Mouse (Mus musculus) urinary bladder, postnatal 25 days (tissue): ENCODE data around the gene Scaf1.

Source experiments
- DNase-seq: peaks from one replicate; pipeline ENCODE4 v3.0.0; 2022; ENCODE audit warnings: low spot score

The Scaf1 gene

DNA sequence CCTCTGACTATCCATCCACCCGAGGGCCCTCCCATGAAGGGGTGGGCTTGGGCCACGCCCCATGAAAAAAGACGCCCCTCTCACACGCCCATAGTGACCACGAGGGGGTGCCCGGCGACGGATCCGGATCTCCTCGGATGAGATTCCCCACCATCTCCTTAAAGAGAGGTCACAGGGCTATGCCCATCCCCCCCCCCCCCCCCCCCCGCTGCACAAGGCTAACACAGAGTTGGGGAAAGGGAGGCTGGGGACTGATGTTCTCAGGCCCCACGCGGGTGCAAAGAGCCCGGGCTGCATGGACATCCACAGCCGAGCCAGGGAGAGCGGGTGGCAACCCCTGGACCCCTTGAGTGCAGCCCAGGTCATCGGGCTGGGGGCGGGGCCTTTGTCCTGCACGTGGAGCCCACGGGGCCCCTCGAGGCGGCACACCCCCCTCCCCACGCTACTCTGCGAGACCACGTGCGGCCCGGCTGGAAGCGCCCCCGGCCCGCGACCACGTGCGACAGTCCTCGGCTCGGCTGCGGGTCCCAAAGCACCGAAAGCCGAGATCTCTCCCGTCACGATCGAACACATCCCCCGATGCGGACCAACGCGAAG lies 30.5 kb downstream of the Scaf1 start:
- DNase-seq, result peak; percentile 63

DNA sequence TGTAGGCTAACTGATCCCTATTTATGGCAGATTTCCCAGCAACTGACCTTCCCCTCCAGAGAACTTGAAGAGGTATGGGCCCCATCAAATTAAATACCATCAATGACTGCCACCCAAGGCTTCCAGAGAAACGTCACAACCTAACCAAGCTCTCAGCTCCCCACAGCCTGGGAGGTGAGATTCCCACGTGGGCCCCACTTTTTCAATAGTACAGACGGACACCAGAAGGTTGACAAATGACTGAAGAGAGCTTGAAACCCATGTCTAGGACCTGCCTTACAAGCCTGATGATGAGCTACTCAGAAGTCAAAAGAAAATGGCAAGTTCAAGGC lies 31.4 kb downstream of the Scaf1 start:
- DNase-seq, result no peak

DNA sequence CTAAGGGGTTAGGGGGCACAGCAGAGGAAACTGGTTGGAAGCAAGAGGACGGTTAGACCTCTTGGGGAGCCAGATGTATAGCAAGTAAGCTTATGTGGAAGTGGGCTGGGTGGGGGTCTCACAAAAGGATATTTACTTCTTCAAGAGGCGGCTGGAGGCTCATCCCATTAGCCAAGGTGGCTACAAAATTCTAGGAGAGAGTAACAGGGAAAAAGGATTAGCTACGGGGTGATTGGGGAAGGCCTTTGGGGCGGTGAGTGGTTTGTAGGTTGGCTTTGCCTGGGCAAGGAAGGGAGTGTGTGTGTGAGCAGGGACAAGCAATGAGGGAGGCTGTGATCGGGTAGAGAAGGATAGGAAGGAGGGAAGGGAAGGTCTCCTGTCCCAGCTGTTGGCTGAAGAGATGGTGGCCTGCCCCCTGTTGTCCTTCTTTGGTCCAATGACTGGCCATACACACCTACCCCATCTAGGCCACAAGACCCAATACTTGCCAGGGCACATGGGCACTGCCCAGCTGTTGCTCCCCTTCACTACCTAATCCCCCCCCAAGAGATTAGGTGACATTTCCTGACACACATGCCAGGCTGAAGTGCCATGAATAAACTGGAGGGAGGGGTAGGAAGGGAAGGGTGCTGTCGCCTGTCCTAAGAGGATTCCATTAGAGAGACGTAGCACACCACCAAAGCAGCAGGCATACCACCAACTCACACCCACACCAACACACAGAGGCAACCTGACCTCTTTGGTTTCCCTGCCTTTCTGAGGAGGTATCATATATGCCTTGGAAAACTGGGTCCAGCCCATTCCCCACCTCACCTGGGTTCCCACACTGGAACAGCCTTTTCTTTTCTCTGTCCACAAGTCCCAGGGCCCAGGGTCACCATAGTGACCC lies 32.0 kb downstream of the Scaf1 start:
- no peak for DNase-seq

DNA sequence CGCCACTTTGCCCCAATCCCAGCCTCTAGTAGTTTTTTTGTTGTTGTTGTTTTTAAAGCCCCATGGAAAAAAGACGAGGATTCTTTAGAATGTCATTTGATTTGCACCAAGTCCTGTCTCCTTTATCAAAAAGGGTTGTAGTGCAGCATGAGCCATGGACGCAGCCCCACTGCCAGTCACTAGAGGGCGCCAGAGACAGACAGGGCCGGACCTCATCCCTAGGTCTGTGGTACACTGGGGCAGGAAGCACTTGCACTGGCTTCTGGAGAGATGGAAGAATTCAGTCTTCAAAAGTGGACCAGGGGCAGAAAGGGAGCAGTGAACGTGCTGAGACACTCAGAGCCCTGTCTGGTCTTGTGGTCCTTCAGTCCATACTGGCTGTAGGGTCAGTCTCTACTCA lies 33.1 kb downstream of the Scaf1 start:
- DNase-seq, result peak; percentile 89

DNA sequence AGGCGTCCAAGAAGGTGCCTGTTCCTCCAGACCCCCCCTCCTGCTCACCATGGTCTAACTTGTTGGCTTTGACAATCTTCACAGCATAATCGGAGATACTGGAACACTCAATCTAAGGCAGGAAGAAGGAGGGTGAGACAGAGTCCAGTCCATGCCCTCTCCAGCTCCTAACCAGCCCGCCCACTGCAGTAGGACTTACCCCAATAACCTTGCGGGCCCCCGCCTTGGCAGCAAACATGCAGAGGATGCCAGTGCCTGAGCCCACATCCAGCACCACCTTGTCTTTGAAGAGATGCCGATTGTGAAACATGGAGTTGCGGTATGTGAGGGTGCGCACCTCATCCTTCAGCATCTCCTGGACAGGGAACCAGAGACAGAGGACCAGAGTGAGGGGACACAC lies 34.6 kb downstream of the Scaf1 start:
- DNase-seq, result no peak

DNA sequence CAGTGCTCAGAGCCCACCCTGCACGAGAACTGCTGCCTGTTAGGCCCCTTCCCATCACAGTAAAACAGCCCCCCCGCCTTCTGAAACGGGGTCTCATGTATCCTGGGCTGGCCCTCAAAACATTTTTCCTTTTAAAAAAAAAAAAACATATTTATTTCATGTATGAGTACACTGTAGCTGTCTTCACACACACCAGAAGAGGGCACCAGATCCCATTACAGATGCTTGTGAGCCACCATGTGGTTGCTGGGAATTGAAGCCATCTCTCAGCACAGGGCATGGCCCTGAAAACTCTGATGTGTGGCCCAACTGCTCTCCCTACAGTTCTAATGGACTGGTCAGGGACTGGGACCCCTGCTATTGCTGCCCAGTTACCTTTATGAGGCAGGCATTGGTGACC lies 37.9 kb downstream of the Scaf1 start:
- DNase-seq, result no peak

DNA sequence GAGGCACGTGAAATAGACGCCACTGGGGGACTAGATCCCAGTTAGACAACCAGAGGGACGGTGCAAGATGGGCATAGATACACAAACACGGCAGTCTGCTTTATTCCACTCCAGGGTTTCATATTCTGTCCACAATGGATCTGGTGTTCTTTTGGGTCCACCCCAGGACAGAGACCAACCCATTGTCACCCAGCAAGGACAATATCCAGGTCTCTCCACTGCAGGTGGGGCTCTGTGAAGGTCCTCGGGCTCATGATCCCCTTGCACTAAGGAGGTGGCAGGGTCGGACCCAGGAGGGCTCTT lies 41.1 kb downstream of the Scaf1 start:
- no peak for DNase-seq

DNA sequence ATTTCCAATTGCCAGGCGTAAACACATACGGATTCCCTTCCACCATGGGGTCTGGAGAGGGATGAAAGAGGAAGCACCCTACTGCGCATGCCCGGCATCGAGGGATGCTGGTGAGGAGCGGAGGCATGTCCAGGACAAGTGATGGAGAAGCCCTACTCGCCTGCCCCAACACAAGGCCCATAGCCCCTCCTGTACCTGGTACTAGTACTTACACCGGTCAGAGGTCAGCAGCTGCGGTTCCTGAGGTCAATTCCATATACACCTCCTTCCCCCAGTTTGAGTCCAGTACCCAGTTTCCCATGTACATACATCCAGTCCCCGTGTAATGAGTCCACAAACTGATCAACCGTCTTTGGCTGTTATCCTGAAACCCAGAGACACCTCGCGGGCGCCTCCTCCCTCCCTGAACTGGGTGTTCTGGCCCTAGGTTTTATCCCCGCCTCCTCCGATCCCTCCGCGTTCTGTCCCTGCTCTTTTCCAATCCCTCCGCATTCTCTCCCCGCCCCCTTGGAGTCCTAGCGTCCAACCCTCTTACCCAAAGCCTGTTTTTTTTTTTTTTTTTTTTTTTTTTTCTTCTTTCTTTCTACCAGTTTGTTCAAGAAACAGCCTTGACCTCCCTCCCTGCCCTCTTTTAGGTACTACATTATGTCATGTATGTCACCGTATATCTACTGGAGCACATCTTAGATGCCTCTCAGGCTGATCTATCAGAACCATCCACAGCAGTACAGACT lies 41.6 kb downstream of the Scaf1 start, which contains the start of gene Cpt1c:
Cpt1c (minus strand) TSS at position 469 of the 734 bp plus-strand sequence.
- peak; percentile 64 for DNase-seq

DNA sequence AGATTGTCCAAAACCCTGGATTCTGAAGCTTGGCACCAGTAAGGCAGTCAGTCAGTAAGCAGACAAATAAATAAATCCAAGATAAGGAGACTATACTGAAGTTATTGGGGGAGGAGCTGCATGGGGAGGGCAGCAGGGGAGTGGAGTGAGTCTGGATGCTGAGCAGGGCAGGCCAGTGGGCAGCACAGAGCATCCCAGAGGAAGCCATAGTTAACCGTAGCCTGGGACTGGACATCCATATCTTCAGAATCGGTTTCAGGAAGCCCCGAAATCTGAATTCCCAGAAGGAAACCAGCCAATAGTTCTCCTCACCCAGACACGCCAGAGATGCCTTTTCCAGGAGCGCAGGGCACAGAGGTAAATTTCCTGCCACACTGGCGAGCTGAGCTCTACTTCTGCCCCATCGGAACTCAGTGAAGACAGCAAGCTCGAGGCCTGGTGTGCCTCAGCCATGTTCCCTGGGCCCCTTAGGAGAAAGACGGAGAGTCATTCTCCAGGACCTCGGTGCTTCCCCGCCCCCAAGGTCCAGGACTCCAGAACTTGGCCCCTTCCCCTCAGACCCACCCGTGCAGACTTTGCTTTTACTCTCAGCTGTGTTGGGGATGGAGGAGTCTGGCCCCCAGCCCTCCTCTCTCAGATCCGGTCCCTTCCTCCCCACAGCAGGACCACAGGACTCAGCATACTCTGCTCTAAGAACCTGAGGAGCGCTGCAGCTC lies 42.6 kb downstream of the Scaf1 start:
- no peak for DNase-seq

DNA sequence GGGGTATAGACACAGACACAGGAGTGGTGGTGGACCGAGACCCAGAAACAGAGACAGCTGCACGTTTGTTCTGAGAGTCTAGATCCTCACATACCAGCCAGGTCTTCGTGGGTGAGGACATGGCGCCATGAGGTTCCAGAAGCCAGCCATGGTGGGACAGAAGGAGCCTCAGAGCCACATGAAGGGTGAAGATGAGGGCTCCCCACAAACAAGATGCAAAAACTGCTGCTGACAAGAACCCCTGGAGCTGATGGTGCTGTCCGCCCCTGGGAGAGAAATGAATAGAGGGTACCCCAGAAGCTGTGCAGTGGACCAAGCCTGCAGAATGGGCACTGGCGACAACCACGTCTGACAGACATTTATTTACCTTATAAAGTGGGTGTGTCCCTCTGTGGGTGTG lies 45.0 kb downstream of the Scaf1 start:
- no peak for DNase-seq

DNA sequence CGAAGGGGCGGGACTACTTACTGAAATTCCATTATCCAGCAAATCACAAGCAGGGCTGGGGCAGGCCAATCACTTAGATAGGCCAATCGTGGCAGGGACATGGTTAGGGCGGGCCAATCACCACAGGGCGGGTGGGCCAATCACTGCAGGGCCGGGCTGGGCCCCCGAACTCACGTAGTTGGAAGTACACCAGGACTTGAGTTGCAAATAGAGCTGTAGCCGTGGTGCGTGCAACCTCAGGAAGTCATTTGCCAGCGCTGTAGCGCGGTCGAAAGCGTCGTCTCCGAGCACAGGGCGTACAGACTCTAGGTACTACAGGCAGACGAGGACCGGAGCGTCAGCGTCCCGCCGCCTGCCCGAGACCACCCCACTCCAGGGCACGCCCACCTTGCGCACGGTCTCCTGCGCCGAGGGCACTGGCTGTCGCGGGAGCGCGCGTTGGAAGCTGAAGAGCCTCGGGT lies 45.9 kb downstream of the Scaf1 start:
- DNase-seq, result peak; percentile 60

DNA sequence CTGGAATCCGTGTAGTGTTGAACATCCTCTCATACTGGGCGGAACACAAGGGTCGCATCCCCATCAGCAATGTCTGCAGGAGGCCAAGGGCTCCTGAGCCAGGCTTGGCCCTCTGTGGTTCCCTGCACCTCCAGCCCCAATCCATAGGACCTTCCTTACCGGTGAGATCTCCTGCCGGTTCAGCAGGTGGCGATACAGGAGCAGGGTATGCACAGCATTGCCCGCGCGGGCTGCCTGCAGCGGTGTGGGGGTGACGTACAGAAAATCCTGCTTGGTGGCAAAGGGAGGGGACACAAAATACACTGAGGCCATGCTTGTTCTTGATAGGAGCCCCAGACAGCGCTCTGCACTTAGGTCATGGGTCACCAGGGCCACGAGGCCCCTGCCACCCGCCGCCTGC lies 49.5 kb downstream of the Scaf1 start:
- DNase-seq, result no peak

DNA sequence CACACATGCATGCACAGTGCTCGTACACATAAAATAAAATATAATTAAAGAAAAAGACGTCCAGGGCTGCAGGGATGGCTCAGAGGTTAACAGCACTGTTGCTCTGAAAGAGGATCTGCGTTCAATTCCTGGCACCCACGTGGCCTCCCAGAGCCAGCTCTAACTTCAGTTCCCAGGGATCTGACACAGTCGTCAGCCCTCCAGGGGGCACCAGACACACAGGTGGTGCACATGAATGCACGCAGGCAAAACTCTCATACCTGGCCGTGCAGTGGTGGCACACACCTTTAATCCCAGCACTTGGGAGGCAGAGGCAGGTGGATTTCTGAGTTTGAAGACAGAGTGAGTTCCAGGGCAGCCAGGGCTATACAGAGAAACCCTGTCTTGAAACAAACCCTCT lies 50.2 kb downstream of the Scaf1 start:
- no peak for DNase-seq

DNA sequence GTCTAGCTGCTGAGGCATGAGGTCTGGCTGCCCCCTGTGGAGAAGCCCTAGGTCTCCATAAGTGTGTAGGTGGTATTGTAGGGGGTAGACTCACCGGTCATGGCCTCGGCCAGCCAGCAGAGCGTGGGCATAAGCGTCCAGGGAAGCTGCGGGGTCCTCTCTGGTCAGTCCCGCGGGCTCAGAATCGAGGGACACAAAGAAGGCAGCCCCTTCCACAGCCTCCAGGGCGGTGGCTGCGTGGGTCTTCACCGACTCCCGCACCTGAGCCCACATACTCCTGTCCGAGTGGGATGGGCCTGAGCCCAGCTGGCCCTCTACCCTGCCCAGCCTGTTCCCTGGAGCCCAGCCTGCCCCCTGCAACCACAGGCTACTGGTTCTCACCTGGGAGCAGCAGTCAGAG lies 51.2 kb downstream of the Scaf1 start:
- no peak for DNase-seq

DNA sequence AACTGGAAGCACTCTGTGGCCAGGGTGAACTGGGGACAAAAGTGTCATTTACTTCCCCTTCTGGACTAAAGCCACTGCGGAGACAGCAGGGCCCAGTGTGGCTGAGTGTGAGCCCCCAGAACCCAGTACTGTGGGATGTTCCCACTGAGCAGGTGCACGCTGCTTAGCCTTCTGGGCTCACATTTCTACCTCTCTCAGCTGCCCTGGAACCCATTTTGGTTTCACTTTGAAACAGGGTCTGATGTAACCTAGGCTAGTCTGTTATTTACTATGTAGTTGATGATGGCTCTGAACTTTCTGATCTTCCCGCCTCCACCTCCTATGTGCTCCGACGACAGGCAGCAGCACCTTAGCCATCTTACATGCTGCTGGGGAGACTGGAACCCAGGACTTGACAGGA lies 53.3 kb downstream of the Scaf1 start:
- no peak for DNase-seq

DNA sequence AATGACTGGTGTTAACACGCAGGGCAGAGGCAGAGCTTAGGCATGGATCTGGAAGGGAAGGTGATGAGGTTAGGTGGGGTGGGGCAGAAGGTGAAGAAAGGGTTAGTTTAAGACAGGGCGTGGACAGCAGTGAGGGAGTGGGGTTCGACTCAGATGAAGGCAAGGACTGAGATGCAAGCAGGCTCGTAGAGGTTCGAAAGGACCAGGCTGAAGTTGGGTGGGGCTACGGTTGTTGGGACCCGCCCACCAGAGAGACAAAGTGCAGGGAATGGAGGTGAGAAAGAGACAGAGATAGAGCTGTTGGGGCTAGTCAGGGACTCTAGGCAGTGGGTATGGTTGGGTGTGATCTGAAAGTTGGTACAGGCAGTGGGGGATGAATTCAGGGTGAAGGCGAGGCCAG lies 53.8 kb downstream of the Scaf1 start:
- DNase-seq, result no peak

DNA sequence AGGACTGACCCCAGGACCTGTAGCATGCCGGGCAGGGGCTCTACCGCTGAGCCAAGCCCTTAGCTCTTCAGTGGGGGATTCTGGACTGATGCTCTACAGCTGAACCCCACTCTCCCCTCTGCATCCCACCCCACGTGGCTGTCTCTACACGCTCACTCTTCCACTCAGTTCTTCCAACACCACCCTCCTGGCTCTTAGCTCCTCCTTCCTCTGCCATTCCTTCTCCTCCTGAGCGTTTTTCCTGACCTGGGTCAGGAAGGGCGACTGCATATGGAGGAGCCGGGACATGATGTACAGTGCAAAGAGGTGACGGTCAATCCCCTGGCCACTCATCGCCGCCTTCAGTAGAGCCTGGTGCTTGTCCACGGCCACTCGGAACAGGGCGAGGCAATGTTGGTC lies 55.7 kb downstream of the Scaf1 start:
- no peak for DNase-seq

DNA sequence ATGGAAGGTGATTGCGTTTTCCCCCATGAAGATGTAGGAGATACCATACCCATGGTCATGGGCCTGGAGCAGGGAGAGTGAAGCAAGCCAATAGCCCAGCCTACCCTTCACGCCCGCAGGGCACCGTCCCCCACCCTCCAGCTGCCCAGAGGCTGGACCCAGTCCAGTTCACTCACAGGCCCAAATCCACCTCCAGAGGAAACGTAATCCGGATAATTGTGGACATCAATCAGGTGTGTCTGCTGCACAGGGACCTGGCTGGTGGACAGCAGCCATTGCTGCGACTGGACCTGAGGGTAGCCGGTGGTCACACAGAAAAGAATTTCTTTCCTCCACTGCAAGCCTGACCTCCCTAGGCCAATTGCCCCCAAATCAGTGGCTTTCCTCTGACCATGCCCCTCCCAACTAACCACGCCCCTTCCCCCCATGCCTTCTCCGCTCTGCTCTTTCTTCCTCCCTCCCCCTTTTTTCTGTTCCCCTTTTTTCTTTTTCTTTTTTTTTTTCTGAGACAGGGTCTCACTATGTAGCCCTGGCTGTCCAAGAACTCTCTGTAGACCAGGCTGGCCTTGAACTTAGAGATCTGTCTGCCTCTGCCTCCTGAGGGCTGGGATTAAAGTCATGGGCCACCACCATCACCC lies 56.2 kb downstream of the Scaf1 start:
- no peak for DNase-seq

DNA sequence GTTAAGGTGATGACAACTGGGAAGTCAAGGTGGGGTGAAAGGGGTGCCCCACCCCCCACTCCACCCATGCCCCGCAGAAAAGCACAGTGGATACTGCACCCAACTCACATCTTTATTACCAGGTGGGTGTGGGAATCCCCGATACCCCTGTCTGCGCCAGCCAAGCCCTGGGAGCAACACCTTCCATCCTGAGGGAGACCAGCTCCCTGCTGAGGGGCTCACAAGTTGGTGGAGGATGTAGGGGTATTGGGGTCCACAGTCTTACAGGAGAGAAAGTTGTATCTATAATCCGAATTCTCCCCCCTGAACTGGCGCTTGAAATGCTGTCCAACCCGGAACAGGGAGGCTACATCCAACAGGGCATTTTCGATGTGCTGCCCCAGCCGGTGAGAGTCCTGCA lies 56.9 kb downstream of the Scaf1 start:
- DNase-seq, result no peak

DNA sequence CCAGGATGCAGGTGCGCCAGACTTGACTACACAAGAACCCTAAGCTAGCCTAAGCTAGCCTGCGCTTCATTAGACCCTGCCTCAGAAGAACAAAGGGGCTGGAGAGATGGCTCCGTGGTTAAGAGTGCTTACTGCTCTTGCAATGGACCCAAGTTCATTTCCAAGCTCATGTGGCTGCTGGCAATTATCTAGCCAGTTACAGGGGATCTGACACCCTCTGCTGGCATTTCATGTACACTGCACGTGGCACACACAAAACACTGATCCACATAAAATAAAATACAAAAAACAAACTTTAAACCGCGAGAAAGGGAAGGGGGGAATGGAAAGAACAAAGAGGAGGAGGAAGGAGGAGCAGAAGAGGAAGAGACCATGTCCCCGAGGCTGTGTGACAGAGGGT lies 58.0 kb downstream of the Scaf1 start:
- DNase-seq, result no peak

DNA sequence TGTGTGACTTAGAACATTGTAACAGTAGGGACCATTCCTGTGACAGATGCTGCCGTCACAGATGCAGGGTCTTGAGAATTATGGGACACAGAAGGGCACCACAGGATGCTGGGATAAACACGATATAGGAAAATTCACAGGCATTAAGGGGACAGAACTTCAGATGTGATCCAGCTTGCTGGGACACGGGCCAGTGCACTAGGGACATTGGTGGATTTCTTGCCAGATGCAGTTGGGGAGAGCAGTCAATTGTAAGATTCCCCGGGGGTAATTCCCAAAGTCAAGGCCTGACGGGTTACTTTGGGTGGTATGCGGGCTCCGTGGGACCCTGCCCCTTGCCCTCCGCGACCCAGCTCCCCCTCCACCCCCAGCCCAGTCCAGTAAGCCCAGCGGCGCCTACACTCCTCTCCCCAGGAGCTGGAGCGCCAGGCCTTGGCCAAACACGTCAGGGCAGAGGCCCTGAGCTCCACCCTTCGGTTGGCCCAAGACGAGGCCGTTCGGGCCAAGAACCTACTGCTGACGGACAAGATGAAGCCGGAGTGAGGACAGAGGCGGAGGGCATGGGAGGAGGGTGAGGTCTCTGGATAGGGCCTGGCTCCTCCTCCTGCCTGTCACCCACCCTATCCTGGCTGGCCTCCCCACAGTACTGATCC lies 58.9 kb downstream of the Scaf1 start:
- no peak for DNase-seq

DNA sequence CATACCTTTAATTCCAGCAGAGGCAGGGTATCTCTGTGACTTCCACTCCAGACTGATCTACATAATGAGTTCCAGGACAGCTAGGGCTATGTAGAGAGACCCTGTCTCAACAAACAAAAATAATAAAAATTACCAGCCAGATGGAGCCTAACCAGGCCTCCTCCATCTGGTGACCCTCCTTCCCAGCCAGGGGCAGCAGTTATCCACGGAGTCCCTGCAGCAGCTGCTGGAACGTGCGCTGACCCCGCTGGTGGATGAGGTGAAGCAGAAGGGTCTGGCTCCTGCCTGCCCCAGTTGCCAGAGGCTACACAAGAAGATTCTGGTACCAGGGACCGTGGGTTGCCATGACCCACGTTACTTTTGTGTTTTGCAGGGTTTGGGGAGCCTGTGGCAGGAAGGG lies 59.9 kb downstream of the Scaf1 start:
- no peak for DNase-seq
